Mouse (Mus musculus): Measurements from ENCODE around the gene Cald1.

- TF ChIP-seq TAL1 (IDR thresholded peaks at IDR 0.05; ENCODE audit: low read length) (no peak), GATA1 (IDR thresholded peaks at IDR 0.05; ENCODE audit: low read length) (no peak)
Measured at GRCm38 (mm10) chr6:34658791-34659190, 60.5 kb downstream of the Cald1 start.

All from erythroblast, embryonic 14.5 days (primary cell).